Mouse (Mus musculus) heart, adult 8-10 months (tissue): Measurements from ENCODE around the gene Camkk1. TPM values are rescaled to one million over a fixed set of nuclear protein-coding genes. Genes with fewer than 3 reads are reported as not detected.

Experiments used
- DNase-seq: peaks from one replicate; pipeline ENCODE4 v3.0.0; 2022; ENCODE audit warnings: low spot score
- total RNA-seq, 4 experiments: library from RNA; stranded (reverse); gene quantifications; 2 replicates each; pipeline ENCODE4 v1.2.4; 2022

Camkk1 gene
- total RNA-seq = under 1 TPM; 0.53 to 0.84 (median 0.74) TPM

GRCm38 (mm10) chr11:73018471-73019146 lies at the start of gene Camkk1:
Gene Camkk1 (plus strand): TSS chr11:73019008.
- peak; percentile 88 for DNase-seq

GRCm38 (mm10) chr11:72974995-72975503 lies 43.8 kb upstream of the Camkk1 start:
- no peak for DNase-seq

GRCm38 (mm10) chr11:72982516-72982915 lies 36.3 kb upstream of the Camkk1 start:
- DNase-seq = no peak

GRCm38 (mm10) chr11:72983283-72983682 lies 35.5 kb upstream of the Camkk1 start:
- DNase-seq = no peak

GRCm38 (mm10) chr11:72986745-72987144 lies 32.1 kb upstream of the Camkk1 start:
- DNase-seq = no peak

GRCm38 (mm10) chr11:72987234-72987633 lies 31.6 kb upstream of the Camkk1 start:
- peak; percentile 48 for DNase-seq

GRCm38 (mm10) chr11:72987807-72988206 lies 31.0 kb upstream of the Camkk1 start:
- no peak for DNase-seq

- DNase-seq = no peak
These were observed 29.8 kb upstream of the Camkk1 start for GRCm38 (mm10) chr11:72989044-72989443.

GRCm38 (mm10) chr11:72990688-72991087 lies 28.1 kb upstream of the Camkk1 start:
- no peak for DNase-seq

GRCm38 (mm10) chr11:72991961-72992360 lies 26.8 kb upstream of the Camkk1 start:
- DNase-seq = no peak

- DNase-seq = no peak
These were observed 22.5 kb upstream of the Camkk1 start for GRCm38 (mm10) chr11:72996346-72996745.

- no peak for DNase-seq
These were observed 22.0 kb upstream of the Camkk1 start for GRCm38 (mm10) chr11:72996781-72997180.

- DNase-seq = no peak
These were observed 21.1 kb upstream of the Camkk1 start for GRCm38 (mm10) chr11:72997529-72998326.

- DNase-seq = no peak
These were observed 20.0 kb upstream of the Camkk1 start, which contains the start of gene P2rx1 for GRCm38 (mm10) chr11:72998771-72999170. Gene P2rx1 (plus strand): TSS chr11:72999103.

- peak; percentile 69 for DNase-seq
These were observed 17.8 kb upstream of the Camkk1 start for GRCm38 (mm10) chr11:73001029-73001428.

GRCm38 (mm10) chr11:73006377-73006776 lies 12.4 kb upstream of the Camkk1 start:
- DNase-seq = peak; percentile 46

GRCm38 (mm10) chr11:73007113-73007512 lies 11.7 kb upstream of the Camkk1 start:
- no peak for DNase-seq

- no peak for DNase-seq
These were observed 10.9 kb upstream of the Camkk1 start for GRCm38 (mm10) chr11:73007698-73008481.

GRCm38 (mm10) chr11:73008826-73009225 lies 10.0 kb upstream of the Camkk1 start:
- DNase-seq = no peak

- no peak for DNase-seq
These were observed 9.1 kb upstream of the Camkk1 start for GRCm38 (mm10) chr11:73009531-73010274.

- DNase-seq = no peak
These were observed 4.8 kb upstream of the Camkk1 start for GRCm38 (mm10) chr11:73013981-73014380.
